Mouse (Mus musculus) forebrain, embryonic 10.5 days (tissue): ENCODE results near the gene Zdhhc8. TPM values are rescaled to one million over a fixed set of nuclear protein-coding genes. Genes with fewer than 3 reads are reported as not detected.

Source experiments
- DNase-seq: peaks from one replicate; pipeline ENCODE4 v3.0.0-alpha.2; 2017; ENCODE audit warnings: low spot score; ENCODE audit errors: extremely low spot score
- H3K27ac ChIP-seq: fragments of 300-500 bp; sonication (generic); 2 replicates; pipeline ENCODE4 v1.5.1; 2016; ENCODE audit warnings: mild to moderate bottlenecking
- H3K27me3 ChIP-seq: fragments of 300-500 bp; sonication (generic); 2 replicates; pipeline ENCODE4 v1.6.1; 2016; ENCODE audit warnings: mild to moderate bottlenecking; ENCODE audit not compliant: poor library complexity, severe bottlenecking
- H3K36me3 ChIP-seq: fragments of 300-500 bp; sonication (generic); replicated peaks from 2 replicates; pipeline ENCODE4 v1.6.1; 2016; ENCODE audit warnings: mild to moderate bottlenecking, moderate library complexity
- H3K4me1 ChIP-seq: fragments of 300-500 bp; sonication (generic); 2 replicates; pipeline ENCODE4 v1.6.1; 2016
- H3K4me3 ChIP-seq: fragments of 300-500 bp; sonication (generic); 2 replicates; pipeline ENCODE4 v1.5.1; 2016; ENCODE audit warnings: mild to moderate bottlenecking, moderate library complexity
- H3K9me3 ChIP-seq: fragments of 300-500 bp; sonication (generic); 2 replicates; pipeline ENCODE4 v1.6.1; 2016; ENCODE audit warnings: mild to moderate bottlenecking, moderate library complexity
- WGBS: fragments of 180-500 bp; shearing (Covaris S2); methylation state at CpG from one replicate; pipeline ENCODE4 v1.1.7; 2016; 5-methylcytosine and 5-hydroxymethylcytosine counted together
- polyA plus RNA-seq: library from polyadenylated mRNA; unstranded; fragments of >200 nt; fragmentation: Nextera tagmentation; extraction: Ambion mirVana; gene quantifications from 2 replicates; pipeline ENCODE4 v1.2.1, GENCODE M21; 2016

Gene Zdhhc8
- polyA plus RNA-seq, 1 experiment from 2014 or later = 10.5 TPM

- Histone ChIP-seq H3K4me1 (peaks cover 9% of the 10 kb centered on the region; the same call in 1 of the 2 replicates), H3K4me3 (no peak overlapping the region), H3K36me3 (peaks cover 81% of the 10 kb centered on the region), H3K27me3 (no peaks in the 10 kb centered on the region), H3K27ac (no peak overlapping the region), H3K9me3 (no peaks in the 10 kb centered on the region)
- WGBS = 94% methylated on average over 13 of the region's 13 CpGs
- DNase-seq = no peak
Observed at GRCm38 (mm10) chr16:18227187-18227586, 7.7 kb downstream of the Zdhhc8 start.

GRCm38 (mm10) chr16:18222188-18222587, 12.7 kb downstream of the Zdhhc8 start:
- Histone ChIP-seq H3K27ac (no peak overlapping the region), H3K27me3 (no peaks in the 10 kb centered on the region), H3K4me1 (peaks cover 19% of the 10 kb centered on the region), H3K4me3 (no peak overlapping the region), H3K9me3 (no peaks in the 10 kb centered on the region), H3K36me3 (peaks cover 61% of the 10 kb centered on the region)
- 88% methylated on average over 11 of the region's 11 CpGs for WGBS
- DNase-seq = no peak

GRCm38 (mm10) chr16:18221543-18221898, 13.4 kb downstream of the Zdhhc8 start:
- Histone ChIP-seq H3K4me3 (no peak overlapping the region; the same call in 1 of the 2 replicates), H3K27me3 (no peaks in the 10 kb centered on the region), H3K9me3 (no peaks in the 10 kb centered on the region), H3K36me3 (peaks cover 54% of the 10 kb centered on the region), H3K27ac (no peak overlapping the region), H3K4me1 (peaks cover 19% of the 10 kb centered on the region)
- WGBS = 74% methylated on average over 11 of the region's 11 CpGs
- DNase-seq = no peak

GRCm38 (mm10) chr16:18220856-18221542, 13.9 kb downstream of the Zdhhc8 start:
- H3K9me3 ChIP-seq = no peaks in the 10 kb centered on the region
- no peak overlapping the region for H3K27ac ChIP-seq
- H3K4me3 ChIP-seq = no peak overlapping the region; the same call in 1 of the 2 replicates
- 85% methylated on average over 6 of the region's 6 CpGs for WGBS
- no peak for DNase-seq
- H3K4me1 ChIP-seq = peaks cover 23% of the 10 kb centered on the region
- H3K27me3 ChIP-seq = no peaks in the 10 kb centered on the region
- peaks cover 49% of the 10 kb centered on the region for H3K36me3 ChIP-seq

GRCm38 (mm10) chr16:18220001-18220400, 14.9 kb downstream of the Zdhhc8 start:
- H3K27me3 ChIP-seq = no peaks in the 10 kb centered on the region
- WGBS = 78% methylated on average over 8 of the region's 8 CpGs
- H3K4me3 ChIP-seq = no peak overlapping the region
- H3K9me3 ChIP-seq = no peaks in the 10 kb centered on the region
- peaks cover 24% of the 10 kb centered on the region for H3K4me1 ChIP-seq
- no peak for DNase-seq
- H3K36me3 ChIP-seq = peaks cover 39% of the 10 kb centered on the region
- peak overlapping the region; percentile 71 for H3K27ac ChIP-seq

GRCm38 (mm10) chr16:18218580-18218996, 16.3 kb downstream of the Zdhhc8 start:
- H3K4me1 ChIP-seq = peaks cover 37% of the 10 kb centered on the region
- H3K27me3 ChIP-seq = no peaks in the 10 kb centered on the region
- no peak for DNase-seq
- H3K36me3 ChIP-seq = peaks cover 25% of the 10 kb centered on the region
- H3K9me3 ChIP-seq = no peaks in the 10 kb centered on the region
- H3K4me3 ChIP-seq = no peak overlapping the region
- WGBS = 79% methylated on average over 9 of the region's 9 CpGs
- H3K27ac ChIP-seq = 0 out of 2 replicates have a peak overlapping the region, but pooled peaks have one; percentile 44

- WGBS = 90% methylated on average over 4 of the region's 4 CpGs
- Histone ChIP-seq H3K4me3 (no peak within 1 kb of the TSS), H3K36me3 (peaks cover 15% of the 10 kb centered on the region), H3K4me1 (peaks cover 47% of the 10 kb centered on the region), H3K9me3 (no peaks in the 10 kb centered on the region), H3K27ac (0 out of 2 replicates have a peak within 1 kb of the TSS, but pooled peaks have one; percentile 44), H3K27me3 (no peaks in the 10 kb centered on the region)
- no peak for DNase-seq
Observed at GRCm38 (mm10) chr16:18217579-18217978, 17.4 kb downstream of the Zdhhc8 start, which contains the start of gene Ccdc188. Gene Ccdc188, plus strand, starts transcription at chr16:18217879.

GRCm38 (mm10) chr16:18214858-18215257, 20.1 kb downstream of the Zdhhc8 start:
- Histone ChIP-seq H3K4me3 (no peak overlapping the region; the same call in 1 of the 2 replicates), H3K36me3 (no peaks in the 10 kb centered on the region), H3K9me3 (no peaks in the 10 kb centered on the region), H3K27me3 (0 out of 2 replicates have a peak, but pooled peaks cover 9% of the 10 kb centered on the region), H3K27ac (peak overlapping the region; percentile 63), H3K4me1 (peaks cover 40% of the 10 kb centered on the region)
- no peak for DNase-seq
- 84% methylated on average over 7 of the region's 7 CpGs for WGBS

- H3K36me3 ChIP-seq = no peaks in the 10 kb centered on the region
- H3K4me1 ChIP-seq = peaks cover 36% of the 10 kb centered on the region
- 0 out of 2 replicates have a peak, but pooled peaks cover 13% of the 10 kb centered on the region for H3K27me3 ChIP-seq
- peak overlapping the region; percentile 63 for H3K27ac ChIP-seq
- DNase-seq = peak; percentile 86
- peak overlapping the region; percentile 6; the same call in 1 of the 2 replicates for H3K4me3 ChIP-seq
- 41% methylated on average over 6 of the region's 6 CpGs for WGBS
- H3K9me3 ChIP-seq = no peaks in the 10 kb centered on the region
Observed at GRCm38 (mm10) chr16:18213689-18214088, 21.2 kb downstream of the Zdhhc8 start.

GRCm38 (mm10) chr16:18211417-18212171, 23.3 kb downstream of the Zdhhc8 start:
- DNase-seq = peak; percentile 86
- Histone ChIP-seq H3K27me3 (0 out of 2 replicates have a peak, but pooled peaks cover 13% of the 10 kb centered on the region), H3K4me1 (peaks cover 32% of the 10 kb centered on the region), H3K4me3 (no peak overlapping the region), H3K27ac (no peak overlapping the region), H3K9me3 (no peaks in the 10 kb centered on the region), H3K36me3 (no peaks in the 10 kb centered on the region)
- WGBS = 50% methylated on average over 10 of the region's 10 CpGs

- Histone ChIP-seq H3K4me1 (peaks cover 28% of the 10 kb centered on the region), H3K36me3 (no peaks in the 10 kb centered on the region), H3K9me3 (no peaks in the 10 kb centered on the region), H3K27ac (no peak overlapping the region), H3K27me3 (0 out of 2 replicates have a peak, but pooled peaks cover 13% of the 10 kb centered on the region), H3K4me3 (no peak overlapping the region)
- WGBS = 32% methylated on average over 8 of the region's 8 CpGs
- DNase-seq = peak; percentile 54
Observed at GRCm38 (mm10) chr16:18210701-18211416, 24.1 kb downstream of the Zdhhc8 start.

- peaks cover 32% of the 10 kb centered on the region for H3K4me1 ChIP-seq
- H3K4me3 ChIP-seq = no peak overlapping the region
- H3K36me3 ChIP-seq = no peaks in the 10 kb centered on the region
- H3K27ac ChIP-seq = no peak overlapping the region
- no peak for DNase-seq
- no peaks in the 10 kb centered on the region for H3K27me3 ChIP-seq
- no peaks in the 10 kb centered on the region for H3K9me3 ChIP-seq
- WGBS = 69% methylated on average over 7 of the region's 7 CpGs
Observed at GRCm38 (mm10) chr16:18203430-18204091, 31.4 kb downstream of the Zdhhc8 start.
